17 mouse cellular contexts compared by ENCODE assay signal in genomic region chr16:5760821-5761220, GRCm38 (mm10).
DNase-seq lines count a peak whose midpoint lies in the region; ATAC-seq lines count a peak whose summit lies in the region.
"Had no signal": no experiment of that assay in that cellular context is flagged by ENCODE, and none has a peak within 500 bp of the region (broad histone marks: within the 10 kb centered on the region; RNA-seq: fewer than 3 reads in every experiment).

No protein-coding gene starts in this region.

- peak; percentile 24 to 41 for DNase-seq in frontal cortex, postnatal 10 days (ENCODE audit: low spot score in 2 of 2)
- DNase-seq in right cerebral cortex, postnatal 10 days (ENCODE audit: low spot score in 2 of 2): peak; percentile 66 to 84
- DNase-seq in right cerebral cortex, postnatal 36 days (ENCODE audit: low spot score in 2 of 2): no peak
- peak; percentile 13 for DNase-seq in right cerebral cortex, postnatal 4 days
- no peak for DNase-seq in right cerebral cortex, adult 2 months (ENCODE audit: low spot score in 2 of 2)
- DNase-seq: adrenal gland, adult 2 months; adrenal gland, postnatal 10 days; adrenal gland, postnatal 25 days; cerebellum, adult 11 months; cerebellum, adult 18-20 months; cerebellum, adult 8-10 months; cerebellum, adult 9-11 months; cerebellum, postnatal 14 days; cerebellum, postnatal 36 days; embryo, embryonic 11 days had no signal

- ATAC-seq in frontal cortex, adult (ENCODE audit: low TSS enrichment): no peak
- ATAC-seq: forebrain, embryonic 14.5 days had no signal

Comparison
In these comparisons a context has a peak if more than half of its experiments do, and no peak if none do; other contexts are left out.
1. DNase-seq: peak in frontal cortex, postnatal 10 days (2 of 2), right cerebral cortex, postnatal 10 days (2 of 2) and right cerebral cortex, postnatal 4 days (single experiment); none in right cerebral cortex, postnatal 36 days (0 of 2) and right cerebral cortex, adult 2 months (0 of 2).